Mouse (Mus musculus): Measurements from ENCODE around the gene Rbm4b.

- TF ChIP-seq CTCF (conservative IDR thresholded peaks at IDR 0.05; ENCODE audit: insufficient read depth, insufficient read length, low read depth, low read length) (peak; percentile 52), POLR2A (IDR thresholded peaks at IDR 0.05; ENCODE audit: low read depth, low read length) (no peak)
Measured at GRCm38 (mm10) chr19:4743524-4743923, 12.8 kb upstream of the Rbm4b start.

Data from kidney, adult 2 months (tissue).